Mouse (Mus musculus) cerebellum, adult 18-20 months (tissue): Measurements from ENCODE around the gene Nsun4.

Source experiments
- DNase-seq, 2 experiments: peaks; one replicate each; pipeline ENCODE4 v3.0.0; 2021

Nsun4 gene

DNA sequence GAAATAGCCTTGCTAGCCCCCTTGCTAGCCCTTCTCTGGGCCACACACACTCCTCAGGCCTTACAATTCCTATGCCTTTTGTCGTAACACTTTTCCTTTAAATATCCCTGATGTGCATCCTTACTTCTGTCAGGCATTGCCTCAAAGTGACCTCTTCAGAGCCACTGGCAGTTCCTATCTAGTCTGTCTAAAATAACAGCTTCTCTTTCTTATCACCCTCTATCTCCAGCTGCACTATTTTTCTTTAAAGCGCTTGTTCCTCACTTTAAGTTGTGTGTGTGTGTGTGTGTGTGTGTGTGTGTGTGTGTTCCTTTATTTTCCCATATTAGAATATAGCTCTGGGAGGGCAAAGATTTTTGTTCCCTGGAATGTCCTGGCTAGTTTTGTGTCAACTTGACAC, 7.1 kb downstream of the Nsun4 start:
- no peak for DNase-seq

DNA sequence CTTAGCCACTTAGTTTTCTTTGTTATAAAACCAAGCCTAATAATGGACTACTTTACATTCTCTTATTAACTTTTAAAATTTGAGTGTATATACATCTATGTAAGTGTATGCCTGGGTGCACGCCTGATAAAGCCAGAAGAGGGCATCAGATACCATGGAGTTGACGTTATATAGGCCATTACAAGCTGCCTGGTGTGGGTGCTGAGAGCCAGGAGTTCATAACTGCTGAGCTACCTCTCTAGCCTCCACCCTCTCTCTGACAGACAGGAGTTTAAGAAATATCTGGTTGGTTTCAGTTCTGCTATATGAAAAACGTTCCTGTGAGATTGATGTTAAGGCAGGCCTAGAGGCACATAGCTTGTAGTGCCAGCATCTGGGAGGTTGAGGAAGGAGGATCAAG, 11.5 kb downstream of the Nsun4 start:
- no peak for DNase-seq

DNA sequence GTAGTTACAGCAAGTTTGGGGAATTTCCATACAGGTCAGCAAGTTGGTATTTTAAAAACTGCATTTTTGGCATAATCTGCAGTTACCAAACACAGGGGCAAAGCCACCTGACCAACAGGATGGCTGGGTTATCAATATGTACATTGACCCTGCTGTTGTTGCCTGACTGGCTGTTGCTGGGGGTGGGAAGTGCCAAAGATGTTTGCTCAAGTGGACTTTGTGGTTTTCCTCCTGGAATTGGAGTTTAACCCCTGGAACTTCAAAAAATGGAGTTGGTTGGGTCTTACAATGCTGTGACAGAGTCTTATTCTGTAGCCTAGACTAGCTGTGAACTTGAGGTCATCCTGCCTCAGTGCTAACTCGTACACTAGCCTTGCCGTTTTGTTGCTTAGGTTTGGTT, 13.2 kb downstream of the Nsun4 start:
- no peak for DNase-seq

DNA sequence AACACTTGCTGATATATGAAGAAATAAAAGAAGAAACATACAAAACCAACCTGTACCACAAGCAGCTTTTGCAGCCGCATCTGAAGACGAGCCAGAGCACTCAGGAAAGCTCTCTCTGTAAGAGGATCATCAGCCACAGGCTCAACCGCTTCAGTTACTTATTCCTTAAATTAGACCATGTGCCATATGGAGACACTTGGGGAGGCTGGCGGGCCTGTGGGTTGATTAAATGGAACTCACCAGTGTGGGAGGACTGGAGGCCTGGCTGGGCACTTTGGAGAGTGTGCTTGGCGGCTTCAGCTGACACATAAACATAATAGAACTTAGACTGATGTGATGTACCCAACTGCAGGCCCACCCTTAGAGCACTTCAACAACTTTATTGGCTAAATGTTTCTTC, 20.3 kb downstream of the Nsun4 start:
- no peak for DNase-seq

DNA sequence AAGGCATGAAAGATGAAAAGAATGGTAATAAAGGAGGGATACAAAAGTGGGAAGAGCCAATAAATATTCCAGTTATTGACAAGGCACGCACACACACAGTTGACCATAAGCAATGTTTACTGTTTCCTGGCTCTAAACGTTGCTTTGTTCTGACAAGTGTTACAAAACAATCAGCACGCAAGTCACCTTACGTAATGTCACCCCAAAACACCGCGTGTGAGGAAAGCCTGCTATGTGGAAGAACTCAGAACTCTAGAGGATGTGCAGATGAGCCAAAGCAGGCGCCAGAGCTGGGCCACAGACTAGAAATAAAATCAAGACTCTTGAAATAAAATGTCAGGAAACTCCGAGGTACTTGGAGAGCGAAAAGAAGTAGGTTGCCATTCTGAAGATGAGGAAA, 20.8 kb downstream of the Nsun4 start:
- DNase-seq: no peak

DNA sequence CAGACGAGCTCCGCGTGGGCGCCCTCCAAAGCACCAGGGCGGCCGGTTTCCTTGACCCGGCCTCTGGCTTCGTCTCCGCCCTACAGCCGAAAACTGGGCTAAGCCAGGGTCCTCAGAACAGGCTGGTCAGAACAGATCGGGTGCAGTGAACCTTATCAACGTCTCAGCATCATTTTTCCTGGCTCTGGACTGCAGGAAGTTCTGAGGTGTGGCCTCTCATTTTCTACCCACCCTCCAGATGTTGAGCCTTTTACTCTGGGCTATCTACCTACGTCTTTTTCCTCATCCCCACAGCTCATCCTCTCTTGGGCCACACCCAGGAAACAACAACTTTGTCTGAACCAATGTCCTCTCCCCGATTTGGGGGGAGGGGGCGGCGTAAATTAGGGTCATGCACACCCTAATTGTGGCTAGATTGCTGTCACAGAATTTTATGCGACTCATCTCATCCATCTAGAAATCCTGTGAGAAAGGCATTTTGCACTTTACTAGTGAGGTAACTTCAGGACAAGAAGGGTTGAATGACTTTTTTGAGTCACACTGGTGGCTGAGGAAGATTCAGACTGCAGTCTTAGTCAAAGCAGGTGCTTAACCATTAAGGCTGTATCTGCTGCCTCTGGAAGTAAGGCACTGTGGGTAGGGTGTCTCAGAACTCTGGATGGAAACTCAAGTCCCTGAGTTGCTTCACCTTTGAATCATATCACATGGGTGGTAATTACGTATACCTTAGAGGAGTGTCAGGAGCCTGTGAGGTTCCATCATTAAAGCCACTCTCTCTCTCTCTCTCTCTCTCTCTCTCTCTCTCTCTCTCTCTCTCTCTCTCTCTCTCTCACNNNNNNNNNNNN, 35.6 kb downstream of the Nsun4 start, which contains the start of gene Faah:
Gene Faah, minus strand, starts transcription at position 25 of the 845 bp plus-strand sequence.
- DNase-seq: no peak

DNA sequence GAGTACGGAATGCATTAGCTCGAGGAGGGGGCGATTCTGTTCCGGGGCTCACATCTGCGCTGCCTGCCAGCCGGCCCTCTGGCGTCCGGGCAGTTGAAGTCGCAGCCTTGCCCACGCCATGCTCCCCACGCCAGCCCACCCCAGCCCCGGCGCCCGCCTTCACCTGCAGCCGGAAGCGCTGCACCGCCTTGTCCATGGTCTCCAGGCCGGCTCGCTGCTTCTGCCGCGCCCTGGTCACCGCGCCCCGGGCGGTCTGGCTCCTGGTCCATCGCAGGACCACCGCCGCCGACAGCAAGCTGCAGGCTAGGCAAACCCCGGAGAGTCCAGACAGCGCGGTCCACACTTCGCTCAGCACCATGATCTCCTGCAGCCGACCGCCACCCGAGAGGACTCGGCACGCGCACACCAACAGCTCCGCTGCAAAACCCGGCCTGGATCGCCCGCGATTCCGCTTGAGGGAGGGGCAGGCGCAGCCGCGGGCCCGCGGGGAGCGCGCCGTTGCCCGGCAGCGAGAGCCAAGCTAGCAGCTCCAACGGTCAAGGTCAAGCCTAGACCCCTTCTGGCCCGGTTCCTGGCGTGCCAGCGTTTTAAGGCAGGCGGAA, 36.3 kb downstream of the Nsun4 start:
- DNase-seq: peak; percentile 79 to 83

DNA sequence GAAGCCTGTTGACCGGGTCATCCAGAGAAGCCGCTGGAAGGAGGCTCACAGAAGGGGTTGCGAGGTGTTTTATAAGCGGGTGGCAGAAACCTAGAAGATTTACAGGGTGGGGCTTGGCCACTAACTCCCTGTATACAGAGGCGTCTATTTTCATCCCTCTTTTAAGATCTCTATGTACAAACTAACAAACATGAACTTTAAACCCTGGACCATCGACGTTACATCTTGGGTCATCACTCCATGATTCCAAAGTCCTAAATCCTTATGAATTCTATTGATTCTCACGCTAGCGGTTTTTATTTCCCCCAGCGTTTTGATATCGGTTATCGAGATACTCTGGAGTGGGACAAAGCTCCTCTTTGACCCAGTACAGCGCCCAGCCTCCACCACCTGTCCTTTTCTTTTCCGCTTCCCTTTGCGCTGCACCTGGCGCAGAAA, 36.8 kb downstream of the Nsun4 start:
- no peak for DNase-seq

DNA sequence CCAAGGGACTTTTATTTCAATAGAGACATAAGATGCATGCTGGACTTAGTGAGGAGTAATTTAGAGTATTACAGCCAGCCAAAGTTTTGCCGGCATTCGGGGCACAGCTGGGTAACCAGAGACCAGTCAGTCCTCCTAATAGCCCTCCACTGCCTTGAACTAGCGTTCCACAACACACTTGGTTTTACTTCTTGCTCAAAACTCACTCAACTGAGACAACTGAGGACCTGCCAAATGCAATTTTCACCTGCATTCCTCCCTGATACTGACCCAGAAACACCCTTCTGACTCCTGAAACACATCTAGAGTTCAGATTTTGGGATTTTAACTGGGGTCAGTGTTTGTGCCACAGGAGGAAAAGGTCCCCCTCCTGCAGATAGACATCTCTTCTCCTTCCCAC, 37.3 kb downstream of the Nsun4 start:
- DNase-seq: no peak

DNA sequence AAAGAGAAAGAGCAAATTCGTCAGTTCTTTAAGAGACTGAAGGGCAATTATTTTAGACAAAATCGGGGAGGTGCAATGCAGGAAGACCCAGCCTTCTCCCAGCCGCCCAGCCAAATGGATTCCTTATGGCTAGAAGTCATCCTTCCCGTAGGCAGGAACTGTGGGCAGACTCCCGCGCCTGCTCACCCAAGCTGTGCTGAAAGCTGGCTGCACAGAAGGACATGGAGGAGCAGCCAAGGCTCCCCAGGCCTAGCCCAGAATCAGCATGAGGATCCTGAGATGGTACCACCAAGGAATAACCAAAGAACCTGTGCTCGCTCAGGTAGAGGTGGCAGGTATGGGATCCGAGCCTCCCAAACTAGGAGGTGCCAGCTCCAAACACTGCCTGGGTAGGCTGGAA, 37.7 kb downstream of the Nsun4 start:
- DNase-seq: peak; percentile 57 to 68

DNA sequence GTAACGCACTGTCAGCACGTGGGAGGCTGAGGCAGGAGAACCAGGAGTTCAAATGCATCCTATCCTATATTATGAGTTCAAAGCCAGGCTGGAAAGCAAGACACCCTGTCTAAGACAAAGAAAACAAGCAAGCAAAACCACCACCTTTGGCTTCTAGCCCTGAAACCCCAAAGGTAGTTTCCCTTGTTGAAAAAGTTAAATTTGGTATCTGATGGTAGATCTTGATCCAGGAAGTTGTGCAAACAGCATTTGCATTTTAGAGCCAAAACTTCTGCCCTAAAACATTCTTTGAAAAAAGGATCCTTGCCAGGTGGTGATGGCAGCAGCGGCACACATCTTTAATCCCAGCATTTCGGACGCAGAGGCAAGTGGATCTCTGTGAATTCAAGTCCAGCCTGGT, 38.2 kb downstream of the Nsun4 start:
- no peak for DNase-seq

DNA sequence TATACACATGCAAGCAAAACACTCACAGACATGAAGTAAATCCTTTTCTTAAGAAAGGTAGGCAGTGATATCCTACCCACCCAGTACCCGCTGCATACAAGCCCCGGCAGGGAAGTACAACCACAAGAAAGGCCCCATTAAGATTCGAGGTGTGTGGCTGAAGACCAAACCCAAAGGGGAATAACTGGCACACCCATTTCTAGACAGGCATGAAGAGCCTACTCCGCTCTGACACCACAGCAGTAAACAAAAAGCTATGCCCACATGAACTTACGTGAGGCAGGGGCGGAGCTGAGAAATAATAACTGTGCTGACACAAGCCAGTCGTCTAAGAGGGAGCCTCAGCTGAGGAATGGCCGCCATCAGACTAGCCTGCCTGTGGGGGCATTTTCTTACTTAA, 43.5 kb downstream of the Nsun4 start:
- DNase-seq: no peak

DNA sequence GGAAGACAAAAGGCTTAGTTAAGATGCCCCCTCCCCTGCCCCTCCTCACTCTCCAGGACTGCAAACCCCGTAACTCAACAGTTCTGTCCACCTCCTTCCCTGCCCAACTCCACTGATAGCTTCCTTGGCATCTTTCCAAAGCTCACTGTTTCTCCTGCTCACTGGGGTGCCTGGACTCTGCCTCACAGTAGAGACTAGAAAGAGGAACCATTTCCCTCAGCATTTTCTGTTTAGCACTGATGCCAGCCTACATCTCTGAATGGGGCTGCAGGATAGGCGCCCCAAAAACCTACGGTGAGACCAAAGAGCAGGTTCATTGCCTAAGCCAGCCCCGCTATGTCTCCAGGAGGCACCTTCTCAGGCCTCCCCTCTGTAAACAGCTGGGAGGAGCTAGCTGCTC, 52.5 kb downstream of the Nsun4 start:
- DNase-seq: no peak

DNA sequence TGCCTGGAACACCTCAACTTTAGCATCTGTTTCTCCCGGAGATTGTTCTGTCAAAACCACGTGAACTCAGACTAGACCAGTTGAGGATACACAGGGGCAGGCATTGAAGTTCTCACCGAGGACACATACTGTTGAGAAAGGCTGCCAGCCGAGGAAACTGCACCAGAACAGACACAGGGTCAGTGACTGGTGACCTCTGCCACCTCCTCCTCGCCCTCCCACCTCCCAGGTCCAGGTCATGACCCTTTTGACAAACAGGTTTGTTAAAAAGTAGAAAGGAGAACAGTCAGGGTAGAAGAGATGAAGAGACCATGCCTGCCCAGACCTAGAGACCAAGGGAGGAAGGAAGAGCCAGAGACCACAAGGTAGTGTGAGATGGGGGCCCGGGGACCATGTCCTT, 53.0 kb downstream of the Nsun4 start:
- DNase-seq: no peak

DNA sequence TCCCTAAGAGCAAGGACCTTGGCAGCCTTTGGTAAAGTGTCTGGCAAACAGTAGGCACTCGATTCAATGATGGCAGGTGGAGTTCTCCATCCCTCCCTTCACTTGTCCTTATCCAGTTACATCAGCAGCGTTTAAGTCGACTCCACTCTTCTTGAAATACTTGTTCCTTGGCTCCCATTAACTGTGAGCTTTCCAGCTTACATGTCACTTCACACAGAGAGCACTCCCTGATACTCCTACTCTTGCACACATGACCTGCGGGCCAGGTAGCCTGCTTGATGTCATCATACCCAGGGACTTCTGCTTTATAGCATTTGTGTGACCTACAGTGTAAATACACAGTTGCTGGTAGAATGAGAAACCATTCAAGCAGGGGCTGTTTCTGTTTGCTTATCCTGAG, 56.9 kb downstream of the Nsun4 start:
- DNase-seq: no peak

DNA sequence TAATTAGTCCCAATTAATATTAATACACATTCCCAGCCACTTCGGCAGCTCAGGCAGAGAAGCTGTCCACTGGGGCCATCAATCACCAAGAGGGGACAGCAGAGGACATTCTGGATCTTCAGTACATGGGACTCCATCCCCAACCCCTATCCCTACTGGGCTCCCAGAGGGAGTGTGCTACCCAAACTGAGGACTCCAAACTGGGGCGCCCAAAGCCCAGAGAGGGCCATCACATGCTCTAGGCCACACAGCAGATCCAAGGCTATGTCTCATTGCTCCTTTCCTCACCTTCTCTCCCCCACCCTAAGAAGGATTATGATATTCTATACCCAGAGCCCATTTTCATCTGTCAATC, 58.3 kb downstream of the Nsun4 start:
- DNase-seq: no peak

DNA sequence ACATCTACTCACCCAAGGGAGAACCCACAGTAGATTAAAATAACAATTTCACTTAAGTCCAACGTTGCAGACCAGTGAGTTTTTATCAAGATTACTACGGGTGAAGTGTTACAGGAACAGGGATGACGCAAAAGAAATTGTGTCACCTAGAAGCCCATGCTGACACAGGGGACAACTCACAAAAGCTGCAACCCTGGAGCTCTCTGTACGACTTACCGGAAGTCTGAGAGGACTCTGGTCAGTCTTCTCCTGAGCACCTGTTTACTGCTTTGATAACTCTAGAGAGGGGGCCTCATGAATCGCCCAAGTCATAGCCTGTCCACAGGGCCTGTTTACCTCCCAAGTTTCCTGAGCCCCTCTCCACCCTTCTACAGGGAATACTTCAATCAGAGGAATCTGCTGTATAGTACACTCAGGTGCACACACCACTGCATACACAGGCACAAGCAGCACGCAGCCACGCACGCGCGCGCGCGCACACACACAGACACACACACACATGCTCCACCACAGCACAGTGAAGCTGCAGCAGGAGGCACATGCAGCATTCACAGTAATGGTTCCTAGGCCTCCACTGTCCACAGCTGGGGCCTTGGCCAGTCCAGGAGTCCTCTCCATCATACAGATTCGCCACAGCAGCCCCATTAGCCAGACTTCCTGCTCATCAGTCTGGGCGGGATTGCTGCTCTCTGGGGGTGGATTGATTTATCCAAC, 58.9 kb downstream of the Nsun4 start:
- no peak for DNase-seq

DNA sequence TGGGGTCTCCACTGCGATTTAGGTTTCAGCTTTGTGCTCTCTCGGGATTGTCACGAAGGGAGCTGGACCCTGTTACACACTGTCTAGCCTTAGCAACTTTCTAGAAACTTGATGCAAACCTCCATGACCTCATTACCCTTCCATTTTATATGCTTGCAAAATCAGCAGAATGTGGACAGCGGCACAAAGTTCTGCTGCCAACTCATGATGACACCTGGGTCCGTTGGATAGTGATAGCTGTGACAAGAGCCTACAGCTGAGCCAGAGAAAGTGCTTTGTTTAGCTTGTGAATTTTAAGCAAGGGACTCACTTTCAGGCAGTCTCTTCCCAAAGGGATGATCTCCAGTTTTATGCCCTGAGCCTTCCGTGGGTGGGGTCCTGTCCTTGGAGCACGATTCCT, 64.3 kb downstream of the Nsun4 start:
- no peak for DNase-seq

DNA sequence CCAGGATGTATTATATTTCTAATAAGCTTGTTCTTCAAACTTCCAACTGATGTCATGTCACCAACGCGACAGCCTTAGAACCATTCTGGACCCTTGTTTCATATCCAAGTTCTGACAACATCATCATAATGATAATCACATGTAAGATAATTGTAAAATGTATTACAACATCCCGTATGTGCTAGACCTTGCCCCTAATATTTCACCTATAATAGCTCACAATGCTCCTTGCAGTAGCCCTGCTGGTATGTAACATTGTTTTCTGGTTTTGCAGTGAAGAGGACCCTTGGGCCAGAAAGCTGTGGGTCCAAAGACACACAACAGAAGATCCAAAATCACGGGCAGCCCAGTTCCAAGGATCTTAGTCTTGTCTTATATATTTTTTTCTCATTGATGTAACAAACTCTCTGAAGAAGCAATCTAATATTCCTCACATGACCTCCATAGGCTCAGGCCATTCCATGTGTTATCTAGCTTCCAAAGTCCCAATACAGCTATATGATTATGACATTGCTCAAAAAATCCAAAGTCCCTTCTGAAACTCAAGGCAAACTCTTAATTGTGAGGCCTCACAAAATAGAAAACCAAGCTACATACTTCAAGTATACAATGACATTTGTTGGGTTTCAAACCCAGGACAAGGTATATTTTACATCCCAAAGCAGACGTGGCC, 65.7 kb downstream of the Nsun4 start:
- no peak for DNase-seq

DNA sequence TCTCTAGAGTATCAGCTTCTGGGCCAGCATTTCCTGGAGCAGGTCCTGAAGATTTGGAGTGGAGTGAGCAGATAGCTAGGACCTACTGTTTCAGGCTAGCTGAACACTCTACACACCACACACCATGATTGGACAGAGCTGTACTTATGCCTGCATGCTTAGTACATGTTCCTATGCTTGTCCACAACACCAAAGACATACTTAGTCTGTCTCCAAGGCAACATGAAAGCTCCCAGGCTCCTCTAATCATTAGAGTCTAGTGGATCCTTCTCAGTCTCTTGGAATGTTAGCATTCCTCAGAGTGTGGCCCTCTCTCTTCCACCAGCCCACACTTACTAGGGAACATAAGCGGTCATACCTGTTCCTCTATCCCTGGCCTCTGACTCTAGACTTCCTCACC, 66.2 kb downstream of the Nsun4 start:
- no peak for DNase-seq

DNA sequence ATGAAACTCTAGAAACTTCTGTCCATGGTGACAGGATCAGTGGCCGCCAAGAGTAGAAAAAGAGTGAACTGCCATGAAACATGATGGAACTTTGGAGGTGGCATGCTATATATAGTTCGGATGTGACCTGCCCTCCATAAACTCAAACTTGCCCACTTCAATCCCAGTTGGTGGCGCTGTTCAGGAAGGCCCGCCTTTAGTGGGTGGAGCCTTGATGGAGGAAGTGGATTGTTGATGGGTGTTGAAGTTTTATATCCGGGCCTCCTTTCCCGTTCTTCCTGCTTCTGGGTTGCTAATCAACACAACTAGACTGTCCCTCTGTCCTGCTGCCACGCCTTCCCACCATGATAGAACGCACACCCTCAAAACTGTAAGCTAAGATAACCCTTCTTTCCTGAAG, 68.7 kb downstream of the Nsun4 start:
- DNase-seq: no peak

DNA sequence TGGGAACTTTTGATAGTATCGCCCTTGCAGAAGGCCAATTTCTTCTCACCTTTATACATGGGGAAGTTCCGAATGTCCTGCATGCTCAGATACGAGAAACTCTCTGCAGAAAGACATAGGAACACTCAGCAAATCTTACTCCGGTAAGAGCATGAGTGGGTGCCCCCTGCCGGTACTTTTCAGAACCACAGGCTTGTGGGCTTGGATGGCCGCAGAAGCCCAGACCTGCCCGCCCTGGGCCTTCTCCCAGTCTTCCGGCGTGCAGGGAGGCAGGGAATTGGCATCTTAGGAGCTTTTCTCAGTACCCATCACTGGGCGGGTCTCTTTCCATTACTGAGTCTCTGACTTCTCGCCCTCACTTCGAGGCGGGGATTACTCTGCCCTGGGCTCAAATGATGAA, 69.6 kb downstream of the Nsun4 start:
- DNase-seq: peak; percentile 87 to 89
